Mouse (Mus musculus): Measurements from ENCODE around the gene Iqgap2.

- TF ChIP-seq POLR2A (IDR thresholded peaks at IDR 0.05; ENCODE audit: borderline replicate concordance, control insufficient read depth, low read depth, low read length): no peak
- TF ChIP-seq CTCF (IDR thresholded peaks at IDR 0.05; ENCODE audit: control insufficient read depth, insufficient read depth, low read length): no peak
Observed at GRCm38 (mm10) chr13:95913046-95913406, 21.3 kb upstream of the Iqgap2 start.

All from bone marrow, adult 2 months (tissue).